Mouse (Mus musculus) MEL (cell line): ENCODE measurements at regions not wholly inside any gene's neighbourhood (a gene's known extent, or its start where the extent isn't known, plus 50 kb on each side); places are given as distances from the start of the nearest gene placed in this dataset.

Experiments
- DNase-seq: peaks from one replicate; pipeline ENCODE4 v3.0.0; 2011; ENCODE audit warnings: low read depth, low spot score
- H3K27ac ChIP-seq: 2 replicates; pipeline ENCODE4 v1.5.1; 2012; ENCODE audit warnings: low read depth, mild to moderate bottlenecking, control low read depth, low read length, moderate library complexity; ENCODE audit not compliant: control insufficient read depth
- H3K27me3 ChIP-seq, 2 experiments: fragments of 150-350 bp in 1 of 2; sonication (generic) in 1 of 2; 2 replicates each; pipeline ENCODE4 v1.6.1; 2012; ENCODE audit warnings: low read length in 2 of 2, mild to moderate bottlenecking in 2 of 2, improper control_type of control experiment in 1 of 2, moderate library complexity in 1 of 2; ENCODE audit not compliant: insufficient read depth in 2 of 2, control insufficient read depth in 1 of 2
- H3K36me3 ChIP-seq, 2 experiments: 2 replicates each; pipeline ENCODE4 v1.6.1; 2012 to 2014; ENCODE audit warnings: low read length in 2 of 2, improper control_type of control experiment in 1 of 2, inconsistent platforms in 1 of 2, mild to moderate bottlenecking in 1 of 2; ENCODE audit not compliant: insufficient read depth in 2 of 2, control insufficient read depth in 1 of 2
- H3K4me1 ChIP-seq, 2 experiments: fragments of 150-350 bp in 1 of 2; sonication (generic) in 1 of 2; 2 replicates each; pipeline ENCODE4 v1.6.1; 2012; ENCODE audit warnings: low read length in 2 of 2, improper control_type of control experiment in 1 of 2, mild to moderate bottlenecking in 1 of 2; ENCODE audit not compliant: insufficient read depth in 2 of 2, control insufficient read depth in 1 of 2
- H3K4me3 ChIP-seq, 2 experiments: fragments of 150-350 bp in 1 of 2; sonication (generic) in 1 of 2; 2 replicates each; pipeline ENCODE4 v1.5.1; 2012; ENCODE audit warnings: low read depth in 2 of 2, low read length in 2 of 2, mild to moderate bottlenecking in 2 of 2, moderate library complexity in 2 of 2, control low read depth in 1 of 2, improper control_type of control experiment in 1 of 2; ENCODE audit not compliant: control insufficient read depth in 1 of 2, insufficient read depth in 1 of 2
- H3K79me2 ChIP-seq: 2 replicates; pipeline ENCODE4 v1.6.1; 2012; ENCODE audit warnings: mild to moderate bottlenecking, low read length, moderate library complexity; ENCODE audit not compliant: control insufficient read depth, poor library complexity, insufficient read depth
- H3K9ac ChIP-seq: 2 replicates; pipeline ENCODE4 v1.6.1; 2012; ENCODE audit warnings: low read depth, mild to moderate bottlenecking, control low read depth, low read length, moderate library complexity; ENCODE audit not compliant: control insufficient read depth, poor library complexity, severe bottlenecking
- H3K9me3 ChIP-seq: fragments of 150-350 bp; sonication (generic); replicated peaks from 2 replicates; pipeline ENCODE4 v1.6.1; 2012; ENCODE audit warnings: mild to moderate bottlenecking, low read length, improper control_type of control experiment, moderate library complexity; ENCODE audit not compliant: insufficient read depth
- CHD1 ChIP-seq: IDR thresholded peaks from 2 replicates; pipeline ENCODE4 v1.6.1; 2012; ENCODE audit warnings: low read depth, mild to moderate bottlenecking, inconsistent platforms, low read length, improper control_type of control experiment
- CTCF ChIP-seq, 3 experiments: IDR thresholded peaks in 2 of 3; conservative IDR thresholded peaks in 1 of 3; 2 replicates each; pipeline ENCODE4 v1.5.1; 2011 to 2012; ENCODE audit warnings: low read length in 3 of 3, low read depth in 2 of 3, mild to moderate bottlenecking in 2 of 3, improper control_type of control experiment in 1 of 3, inconsistent platforms in 1 of 3, mixed read lengths in 1 of 3, moderate library complexity in 1 of 3; ENCODE audit not compliant: control insufficient read depth in 1 of 3, insufficient read depth in 1 of 3, poor library complexity in 1 of 3, severe bottlenecking in 1 of 3
- ELF1 ChIP-seq: IDR thresholded peaks from 2 replicates; pipeline ENCODE4 v1.6.1; 2014; ENCODE audit warnings: low read depth, mild to moderate bottlenecking, inconsistent platforms, low read length, improper control_type of control experiment, moderate library complexity
- EP300 ChIP-seq, 2 experiments: IDR thresholded peaks; 2 replicates each; pipeline ENCODE4 v1.6.1; 2011; ENCODE audit warnings: improper control_type of control experiment in 2 of 2, low read length in 2 of 2, low read depth in 1 of 2, mild to moderate bottlenecking in 1 of 2
- ETS1 ChIP-seq: IDR thresholded peaks from 2 replicates; pipeline ENCODE4 v1.6.1; 2012; ENCODE audit warnings: low read depth, mild to moderate bottlenecking, inconsistent platforms, low read length, improper control_type of control experiment, moderate library complexity
- GABPA ChIP-seq: IDR thresholded peaks from 2 replicates; pipeline ENCODE4 v1.6.1; 2012; ENCODE audit warnings: low read depth, mild to moderate bottlenecking, inconsistent platforms, low read length, improper control_type of control experiment, moderate library complexity
- GATA1 ChIP-seq: IDR thresholded peaks from 2 replicates; pipeline ENCODE4 v1.6.1; 2011; ENCODE audit warnings: low read depth, low read length, improper control_type of control experiment
- JUND ChIP-seq: IDR thresholded peaks from 2 replicates; pipeline ENCODE4 v1.6.1; 2011; ENCODE audit warnings: low read depth, mild to moderate bottlenecking, improper control_type of control experiment, low read length
- KAT2A ChIP-seq: conservative IDR thresholded peaks from 2 replicates; pipeline ENCODE4 v1.6.1; 2012; ENCODE audit warnings: low read depth, low read length, improper control_type of control experiment, inconsistent platforms
- MAFK ChIP-seq: IDR thresholded peaks from 2 replicates; pipeline ENCODE4 v1.6.1; 2011; ENCODE audit warnings: low read depth, mild to moderate bottlenecking, low read length, improper control_type of control experiment, borderline replicate concordance
- MAX ChIP-seq: IDR thresholded peaks from 2 replicates; pipeline ENCODE4 v1.6.1; 2011; ENCODE audit warnings: low read length, improper control_type of control experiment
- MAZ ChIP-seq: IDR thresholded peaks from 2 replicates; pipeline ENCODE4 v1.6.1; 2012; ENCODE audit warnings: low read depth, mild to moderate bottlenecking, inconsistent platforms, low read length, improper control_type of control experiment
- MXI1 ChIP-seq: IDR thresholded peaks from 2 replicates; pipeline ENCODE4 v1.6.1; 2011; ENCODE audit warnings: mild to moderate bottlenecking, low read depth, low read length, improper control_type of control experiment
- MYC ChIP-seq: IDR thresholded peaks from 2 replicates; pipeline ENCODE4 v1.6.1; 2011; ENCODE audit warnings: low read depth, mild to moderate bottlenecking, low read length, improper control_type of control experiment, moderate library complexity
- POLR2A ChIP-seq, 2 experiments: IDR thresholded peaks; 2 replicates each; pipeline ENCODE4 v1.6.1; 2011 to 2012; ENCODE audit warnings: low read length in 2 of 2, mild to moderate bottlenecking in 2 of 2, control low read depth in 1 of 2, improper control_type of control experiment in 1 of 2, low read depth in 1 of 2, moderate library complexity in 1 of 2; ENCODE audit not compliant: control insufficient read depth in 1 of 2, insufficient read depth in 1 of 2, poor library complexity in 1 of 2
- POLR2AphosphoS2 ChIP-seq: IDR thresholded peaks from 2 replicates; pipeline ENCODE4 v1.6.1; 2011; ENCODE audit warnings: low read length, improper control_type of control experiment
- POLR2AphosphoS5 ChIP-seq: IDR thresholded peaks from 2 replicates; pipeline ENCODE4 v1.6.1; 2012; ENCODE audit warnings: low read depth, borderline replicate concordance, mild to moderate bottlenecking, inconsistent platforms, low read length, moderate library complexity, mixed read lengths
- RCOR1 ChIP-seq: IDR thresholded peaks from 2 replicates; pipeline ENCODE4 v1.6.1; 2012; ENCODE audit warnings: low read depth, mild to moderate bottlenecking, inconsistent platforms, low read length, improper control_type of control experiment
- SIN3A ChIP-seq: IDR thresholded peaks from 2 replicates; pipeline ENCODE4 v1.6.1; 2012; ENCODE audit warnings: low read length, improper control_type of control experiment, inconsistent platforms
- SMC3 ChIP-seq: IDR thresholded peaks from 2 replicates; pipeline ENCODE4 v1.6.1; 2011; ENCODE audit warnings: low read depth, low read length, improper control_type of control experiment
- USF1 ChIP-seq: IDR thresholded peaks from 2 replicates; pipeline ENCODE4 v1.6.1; 2014; ENCODE audit warnings: low read depth, mild to moderate bottlenecking, inconsistent platforms, low read length, improper control_type of control experiment, moderate library complexity
- ZC3H11A ChIP-seq: IDR thresholded peaks from 2 replicates; pipeline ENCODE4 v1.6.1; 2012; ENCODE audit warnings: low read depth, mild to moderate bottlenecking, inconsistent platforms, low read length, improper control_type of control experiment
- ZKSCAN1 ChIP-seq: IDR thresholded peaks from 2 replicates; pipeline ENCODE4 v1.6.1; 2012; ENCODE audit warnings: low read depth, mild to moderate bottlenecking, inconsistent platforms, low read length, improper control_type of control experiment, moderate library complexity
- ZMIZ1 ChIP-seq: IDR thresholded peaks from 2 replicates; pipeline ENCODE4 v1.6.1; 2012; ENCODE audit warnings: low read depth, mild to moderate bottlenecking, inconsistent platforms, low read length, improper control_type of control experiment, moderate library complexity

DNA sequence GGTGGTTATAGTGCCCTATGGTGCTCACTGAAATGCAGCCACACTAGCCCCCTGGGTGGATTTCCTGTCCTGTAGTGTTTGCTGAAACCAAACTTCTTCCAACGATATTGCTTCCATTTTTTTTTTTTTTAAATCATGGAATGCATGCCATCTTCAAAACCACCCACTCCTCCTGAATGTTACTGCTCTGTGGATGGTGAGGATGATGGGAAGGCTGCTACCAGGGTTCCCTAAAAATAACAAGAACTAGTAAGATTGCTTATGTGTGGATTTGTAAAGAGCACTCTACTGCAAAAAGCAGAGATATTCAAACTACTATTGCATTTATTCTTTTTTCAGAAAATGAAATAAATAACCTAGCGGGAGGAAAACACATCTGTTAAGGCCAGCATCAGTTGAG is 139.4 kb upstream of the Tmem72 start:
- Histone ChIP-seq H3K4me3 (no peak overlapping the region), H3K79me2 (no peaks in the 10 kb centered on the region), H3K4me1 (no peaks in the 10 kb centered on the region), H3K9me3 (no peaks in the 10 kb centered on the region), H3K27me3 (no peaks in the 10 kb centered on the region), H3K9ac (no peak overlapping the region), H3K36me3 (no peaks in the 10 kb centered on the region), H3K27ac (no peak overlapping the region)
- TF ChIP-seq JUND (no peak), GABPA (no peak), MAX (no peak), MYC (no peak), USF1 (no peak), CTCF (IDR thresholded peaks at IDR 0.05 in 2 of 3, conservative IDR thresholded peaks at IDR 0.05 in 1 of 3; ENCODE audit: control insufficient read depth in 1 of 3, insufficient read depth in 1 of 3, low read depth in 2 of 3, low read length in 3 of 3, poor library complexity in 1 of 3, severe bottlenecking in 1 of 3) (no peak), ZKSCAN1 (no peak), ETS1 (no peak), POLR2AphosphoS5 (no peak), MAZ (no peak), EP300 (IDR thresholded peaks at IDR 0.05; ENCODE audit: low read depth in 1 of 2, low read length in 2 of 2) (no peak), MXI1 (no peak), POLR2A (IDR thresholded peaks at IDR 0.05; ENCODE audit: control insufficient read depth in 1 of 2, insufficient read depth in 1 of 2, low read depth in 1 of 2, low read length in 2 of 2, poor library complexity in 1 of 2) (no peak)
- DNase-seq: no peak

DNA sequence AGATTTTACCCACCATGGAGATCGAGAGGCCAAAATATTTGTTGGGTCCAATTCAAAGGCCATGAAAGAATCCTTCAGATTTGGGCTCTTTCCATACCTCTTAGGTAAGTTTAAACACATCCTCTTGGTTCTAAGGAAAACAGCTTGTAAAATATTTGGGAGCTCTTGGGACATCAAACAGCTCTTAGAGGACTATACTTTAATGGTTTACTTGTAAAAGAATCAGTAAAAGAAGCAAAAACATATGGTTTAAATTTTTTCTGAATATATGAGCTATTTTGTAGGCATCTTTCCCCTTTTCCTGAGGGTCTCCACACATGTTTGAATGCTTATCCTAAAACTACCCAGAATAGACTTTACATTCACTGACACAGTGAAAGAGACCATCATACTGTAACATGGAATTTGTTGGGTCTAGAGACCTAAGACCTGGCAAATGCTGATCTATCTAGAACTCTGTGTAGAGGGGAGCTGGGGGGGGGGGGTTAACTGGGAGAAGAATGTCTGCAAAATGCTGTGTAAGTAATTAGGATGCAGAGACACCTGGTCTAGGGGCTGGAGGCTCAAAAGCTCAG is 140.3 kb upstream of the Tmem72 start:
- no peaks in the 10 kb centered on the region for H3K79me2 ChIP-seq
- DNase-seq: no peak
- no peaks in the 10 kb centered on the region for H3K36me3 ChIP-seq
- H3K4me3 ChIP-seq: no peak overlapping the region
- no peaks in the 10 kb centered on the region for H3K4me1 ChIP-seq
- no peak for TF ChIP-seq ZMIZ1
- TF ChIP-seq RCOR1: no peak
- TF ChIP-seq ELF1: no peak
- no peak for TF ChIP-seq MXI1
- no peak for TF ChIP-seq GATA1
- no peak for TF ChIP-seq POLR2A (IDR thresholded peaks at IDR 0.05; ENCODE audit: control insufficient read depth in 1 of 2, insufficient read depth in 1 of 2, low read depth in 1 of 2, low read length in 2 of 2, poor library complexity in 1 of 2)
- TF ChIP-seq SIN3A: no peak
- TF ChIP-seq ZC3H11A: no peak
- TF ChIP-seq KAT2A: no peak
- TF ChIP-seq MAFK: no peak
- no peak for TF ChIP-seq POLR2AphosphoS2
- TF ChIP-seq CHD1: no peak
- no peak for TF ChIP-seq GABPA
- no peak for TF ChIP-seq SMC3
- H3K9me3 ChIP-seq: no peaks in the 10 kb centered on the region
- H3K9ac ChIP-seq: no peak overlapping the region
- H3K27ac ChIP-seq: no peak overlapping the region
- no peaks in the 10 kb centered on the region for H3K27me3 ChIP-seq
